Mouse (Mus musculus): ENCODE measurements around the gene Rgs16.

GRCm38 (mm10) chr1:153783339-153783738, 43.2 kb downstream of the Rgs16 start:
- TF ChIP-seq EP300 (IDR thresholded peaks at IDR 0.05; ENCODE audit: low read depth in 1 of 2, low read length in 2 of 2), result no peak
- TF ChIP-seq CTCF (IDR thresholded peaks at IDR 0.05 in 2 of 3, conservative IDR thresholded peaks at IDR 0.05 in 1 of 3; ENCODE audit: control insufficient read depth in 1 of 3, insufficient read depth in 1 of 3, low read depth in 2 of 3, low read length in 3 of 3, poor library complexity in 1 of 3, severe bottlenecking in 1 of 3), result no peak
- TF ChIP-seq MYC (IDR thresholded peaks at IDR 0.05; ENCODE audit: low read depth, low read length), result no peak
- TF ChIP-seq UBTF (IDR thresholded peaks at IDR 0.05; ENCODE audit: borderline replicate concordance, insufficient read depth, low read depth, low read length), result no peak
- TF ChIP-seq MXI1 (IDR thresholded peaks at IDR 0.05; ENCODE audit: low read depth, low read length), result no peak
- TF ChIP-seq ELF1 (IDR thresholded peaks at IDR 0.05; ENCODE audit: low read depth, low read length), result no peak
- TF ChIP-seq HCFC1 (IDR thresholded peaks at IDR 0.05; ENCODE audit: low read depth, low read length), result no peak
- no peak for TF ChIP-seq RAD21 (IDR thresholded peaks at IDR 0.05; ENCODE audit: low read depth, low read length)
- no peak for TF ChIP-seq MAFK (IDR thresholded peaks at IDR 0.05; ENCODE audit: borderline replicate concordance, low read depth, low read length)
- no peak for TF ChIP-seq CHD1 (IDR thresholded peaks at IDR 0.05; ENCODE audit: low read depth, low read length)
- TF ChIP-seq TAL1 (IDR thresholded peaks at IDR 0.05; ENCODE audit: low read length), result no peak
- no peak for TF ChIP-seq MEF2A (IDR thresholded peaks at IDR 0.05; ENCODE audit: extremely low read depth, insufficient replicate concordance, low read depth, low read length, poor library complexity, severe bottlenecking)
- TF ChIP-seq NELFE (IDR thresholded peaks at IDR 0.05; ENCODE audit: low read depth, low read length), result no peak
- no peak for TF ChIP-seq NRF1 (IDR thresholded peaks at IDR 0.05; ENCODE audit: insufficient read depth, low read depth, low read length, poor library complexity, severe bottlenecking)
